Mouse (Mus musculus): ENCODE data around the gene Meis2.

DNA sequence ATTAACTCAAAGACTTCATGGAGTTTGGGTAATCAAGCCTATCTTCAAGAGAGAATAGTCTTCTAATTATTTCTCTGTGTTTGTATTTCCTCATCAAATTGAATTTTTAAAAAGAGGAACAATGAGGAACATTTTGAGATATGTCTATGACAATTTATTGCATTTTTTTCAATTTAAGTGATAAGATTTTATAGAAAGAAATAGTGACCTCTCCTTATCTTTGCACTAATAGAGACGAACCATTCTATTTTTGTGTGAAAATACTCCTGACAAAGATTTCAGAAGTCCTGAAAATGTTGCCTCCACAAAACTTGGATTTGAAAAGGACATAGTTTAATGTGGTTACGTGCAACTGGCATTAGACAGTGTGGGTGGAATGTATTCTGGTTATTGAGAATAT is 131.3 kb downstream of the Meis2 start:
- no peak for TF ChIP-seq CTCF (IDR thresholded peaks at IDR 0.05; ENCODE audit: low read depth)
- no peak for TF ChIP-seq EP300 (IDR thresholded peaks at IDR 0.05; ENCODE audit: low read depth)

Measured in liver, embryonic 14.5 days (tissue).